Mouse (Mus musculus): ENCODE results near the gene Nfkbid.
A peak's percentile ranks its signal among the peaks of the same experiment; 100 is the strongest.

Nfkbid gene

GRCm38 (mm10) chr7:30430191-30430590 lies 8.7 kb downstream of the Nfkbid start:
- DNase-seq: no peak

- peak; percentile 91 to 96 for DNase-seq
These were observed 10.3 kb downstream of the Nfkbid start for GRCm38 (mm10) chr7:30431793-30432192.

DNA sequence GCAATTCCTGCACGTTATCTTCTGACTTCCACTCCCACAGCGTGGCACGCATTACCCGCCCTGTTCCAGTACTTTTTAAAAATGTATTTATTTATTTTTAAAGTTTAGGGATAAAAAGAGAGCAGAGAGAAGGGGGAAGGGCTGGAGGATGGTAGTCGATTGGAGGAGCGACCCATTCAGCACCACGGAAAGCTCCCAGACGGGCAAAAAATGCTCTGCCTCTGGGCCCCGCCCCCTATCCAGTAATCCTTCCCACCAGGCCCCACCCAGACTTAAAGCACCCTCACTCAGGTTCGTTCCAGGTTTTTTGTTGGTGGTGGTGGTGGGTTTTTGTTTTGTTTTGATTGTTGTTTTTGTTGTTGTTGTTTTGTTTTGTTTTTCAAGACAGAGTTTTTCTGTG lies 12.7 kb downstream of the Nfkbid start:
- DNase-seq: peak in 1 of 2 experiments; percentile 15

DNA sequence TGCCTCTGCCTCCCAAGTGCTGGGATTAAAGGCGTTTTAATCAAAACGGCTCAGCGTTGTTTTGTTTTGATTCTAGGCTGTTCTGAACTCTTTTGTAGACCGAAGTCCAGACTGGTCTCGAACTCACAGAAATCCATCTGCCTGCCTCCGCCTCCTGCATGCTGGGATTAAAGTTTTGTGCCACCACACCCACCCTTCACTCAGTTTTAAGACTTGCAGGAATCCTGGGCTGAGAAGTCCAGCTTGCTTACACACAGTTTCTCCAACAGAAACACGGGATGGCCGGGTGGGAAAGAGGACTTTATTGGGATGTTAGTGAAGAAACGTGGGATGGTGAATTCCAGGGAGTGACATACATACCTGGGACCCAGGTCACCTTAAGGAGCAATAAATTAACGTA lies 13.2 kb downstream of the Nfkbid start:
- DNase-seq: peak in 1 of 2 experiments; percentile 1

- peak in 1 of 2 experiments; percentile 6 for DNase-seq
These were observed 13.6 kb downstream of the Nfkbid start for GRCm38 (mm10) chr7:30435156-30435555.

- DNase-seq: no peak
These were observed 15.3 kb downstream of the Nfkbid start for GRCm38 (mm10) chr7:30436879-30437278.

- DNase-seq: no peak
These were observed 18.2 kb downstream of the Nfkbid start for GRCm38 (mm10) chr7:30439734-30440133.

DNA sequence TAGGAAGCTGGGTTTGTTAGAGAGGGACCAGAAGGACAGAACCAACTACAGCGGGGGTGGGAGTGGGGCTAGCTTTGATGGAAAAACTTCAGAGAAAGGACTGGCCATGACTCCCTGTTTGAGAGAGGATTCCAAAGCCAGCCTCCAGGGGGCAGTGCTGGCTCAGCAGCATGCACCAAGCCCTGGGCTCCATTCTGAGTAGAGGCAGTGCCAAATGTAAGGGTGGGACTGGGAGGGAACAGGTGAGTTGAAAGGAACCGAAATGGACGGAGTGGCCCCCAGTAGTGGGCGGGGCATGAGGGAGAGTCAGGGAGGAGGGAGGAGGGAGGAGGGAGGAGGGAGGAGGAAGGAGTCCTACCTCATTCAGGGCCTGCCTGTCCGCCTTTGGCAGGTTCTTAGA lies 19.2 kb downstream of the Nfkbid start:
- peak; percentile 60 to 74 for DNase-seq

DNA sequence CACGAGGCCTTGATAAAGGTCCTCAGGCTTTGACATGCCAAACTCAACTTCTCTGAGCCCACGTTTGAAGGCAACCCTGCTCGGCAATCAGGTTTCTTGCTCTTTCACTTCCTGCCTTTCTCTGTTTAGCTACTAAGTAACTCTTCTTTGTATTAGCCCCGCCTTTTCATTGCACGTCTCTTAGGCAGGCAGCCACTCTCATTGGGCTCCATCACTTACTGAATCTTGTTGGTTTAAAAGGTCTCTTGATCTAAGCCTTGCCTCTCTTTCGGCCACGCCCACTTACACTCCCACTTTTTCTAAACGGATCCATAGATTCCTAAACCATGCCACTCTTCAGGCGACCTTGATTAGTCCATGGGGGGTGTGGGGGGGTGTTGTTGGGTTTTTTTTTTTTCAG lies 22.2 kb downstream of the Nfkbid start:
- DNase-seq: no peak

- peak in 1 of 2 experiments; percentile 48 for DNase-seq
These were observed 22.8 kb downstream of the Nfkbid start for GRCm38 (mm10) chr7:30444154-30444970.

- peak; percentile 85 to 90 for DNase-seq
These were observed 23.6 kb downstream of the Nfkbid start, which contains the start of gene Aplp1 for GRCm38 (mm10) chr7:30444971-30445751. Gene Aplp1, minus strand, starts transcription at chr7:30445535.

DNA sequence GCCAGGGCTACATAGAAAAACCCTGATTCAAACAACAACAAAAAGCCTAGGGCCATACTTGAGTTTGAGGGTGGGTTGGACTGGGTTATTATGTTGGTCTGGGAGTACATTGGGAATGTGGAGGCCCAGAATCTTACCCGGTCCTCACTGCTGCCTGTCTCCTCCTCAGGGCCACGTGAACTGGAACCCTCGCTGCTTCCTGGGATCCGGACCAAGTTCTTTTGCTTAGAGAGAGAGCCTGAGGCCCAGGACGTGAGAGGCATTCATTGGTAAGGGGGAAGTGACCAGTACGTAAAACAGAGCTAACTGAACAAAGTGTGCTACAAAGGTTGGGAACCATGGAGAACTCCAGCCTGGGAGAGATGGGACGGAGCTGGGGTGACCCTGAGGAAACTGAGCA lies 28.7 kb downstream of the Nfkbid start:
- DNase-seq: no peak

DNA sequence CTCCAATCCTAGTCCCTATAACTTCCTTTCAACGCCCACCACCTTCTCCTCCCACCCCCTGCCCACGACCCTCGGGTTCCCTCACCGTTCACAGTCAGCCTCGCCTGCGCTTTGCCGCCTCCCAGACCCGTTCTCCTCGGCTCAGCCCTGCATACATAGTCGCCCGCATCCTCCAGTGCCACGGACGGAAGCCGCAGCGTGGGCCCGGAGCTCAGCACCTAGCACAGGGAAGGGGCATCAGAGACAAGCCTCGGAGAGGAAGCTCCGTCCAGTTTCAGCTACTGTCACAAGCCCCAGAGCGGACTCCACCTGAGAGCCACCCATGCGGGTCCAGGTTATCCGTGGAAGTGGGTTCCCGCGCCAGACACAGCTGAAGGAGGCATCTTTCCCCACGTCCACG lies 31.8 kb downstream of the Nfkbid start:
- no peak for DNase-seq

- no peak for DNase-seq
These were observed 32.2 kb downstream of the Nfkbid start for GRCm38 (mm10) chr7:30453766-30454165.

- no peak for DNase-seq
These were observed 32.7 kb downstream of the Nfkbid start for GRCm38 (mm10) chr7:30454259-30454658.

GRCm38 (mm10) chr7:30456487-30456886 lies 35.0 kb downstream of the Nfkbid start:
- DNase-seq: no peak

DNA sequence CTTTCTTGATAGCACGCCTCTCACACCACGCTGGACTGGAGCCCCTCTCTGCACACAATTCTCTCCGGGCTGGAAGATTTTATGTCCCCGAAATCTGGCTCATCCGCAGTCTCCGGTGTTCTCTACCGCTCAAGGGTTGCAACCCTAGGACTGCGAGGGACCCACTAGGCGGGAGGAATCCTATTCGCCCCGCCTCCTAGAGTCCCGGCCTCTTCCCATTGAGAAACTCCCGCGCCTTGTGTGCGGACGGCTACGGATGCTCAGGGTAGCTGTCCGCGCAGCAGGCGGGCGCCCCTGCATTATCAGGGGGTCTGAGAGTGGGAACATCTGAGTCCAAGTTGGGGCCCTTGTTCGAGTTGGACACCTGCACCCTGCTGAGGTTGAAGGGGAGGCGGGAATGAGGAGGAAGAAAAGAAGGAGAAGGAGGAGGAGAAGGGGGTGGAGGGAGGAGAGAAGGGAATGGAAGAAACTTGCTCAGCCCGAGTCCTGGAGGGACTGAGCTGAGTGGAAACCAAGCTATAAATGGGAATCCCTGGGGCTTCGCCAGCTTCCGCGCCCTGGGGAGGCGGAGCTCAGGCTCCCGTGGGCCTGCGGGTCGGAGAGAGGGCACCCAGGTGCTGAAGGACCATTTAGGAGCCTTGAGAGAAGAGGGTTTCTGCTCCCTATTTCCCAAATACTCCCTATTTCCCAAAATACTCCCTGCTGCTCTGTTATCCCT lies 35.5 kb downstream of the Nfkbid start:
- DNase-seq: no peak

GRCm38 (mm10) chr7:30457629-30458330 lies 36.2 kb downstream of the Nfkbid start, which contains the start of the genes Kirrel2 and Nphs1:
Gene Kirrel2, minus strand, starts transcription at chr7:30457690.
Gene Nphs1, plus strand, starts transcription at chr7:30458315.
- peak in 1 of 2 experiments; percentile 38 for DNase-seq

GRCm38 (mm10) chr7:30459484-30459883 lies 38.0 kb downstream of the Nfkbid start:
- no peak for DNase-seq

GRCm38 (mm10) chr7:30463568-30463967 lies 42.0 kb downstream of the Nfkbid start:
- DNase-seq: no peak

GRCm38 (mm10) chr7:30463996-30464395 lies 42.5 kb downstream of the Nfkbid start:
- DNase-seq: no peak

DNA sequence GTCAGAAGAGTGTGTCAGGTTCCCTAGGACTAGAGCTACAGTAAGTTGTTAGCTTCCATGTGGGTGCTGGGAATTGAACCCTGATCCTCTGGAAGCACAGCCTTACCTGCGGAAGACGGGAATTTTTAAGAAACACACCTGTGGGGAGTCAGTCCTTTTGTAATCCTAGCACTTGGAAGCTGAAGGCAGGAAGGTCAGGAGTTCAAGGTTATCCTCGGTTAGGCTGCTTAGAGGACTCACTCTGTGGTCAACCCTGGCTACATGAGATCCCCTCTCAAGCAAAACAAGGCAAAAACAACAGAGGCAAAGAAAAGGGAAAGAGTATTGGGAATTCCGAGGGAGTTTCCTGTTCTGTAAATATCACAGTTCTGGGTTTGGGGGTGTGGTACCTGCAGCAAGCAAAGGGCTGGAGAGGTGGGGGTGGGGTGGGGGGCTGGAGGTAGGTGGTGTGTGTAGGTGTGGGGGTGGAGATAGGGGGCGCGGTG lies 43.3 kb downstream of the Nfkbid start:
- DNase-seq: no peak

All from cerebellum, adult 18-20 months (tissue).